Mouse (Mus musculus) intestine, embryonic 16.5 days (tissue): Measurements from ENCODE around the gene Jak1. TPM values are rescaled to one million over a fixed set of nuclear protein-coding genes. Genes with fewer than 3 reads are reported as not detected.

Experiments
- ATAC-seq: fragments of 200-750 bp; cut with Nextera tagmentation; 2 replicates; pipeline ENCODE4 v1.8.0; 2017; ENCODE audit warnings: moderate TSS enrichment, moderate library complexity
- H3K27ac ChIP-seq: fragments of 300-500 bp; sonication (generic); 2 replicates; pipeline ENCODE4 v1.5.1; 2014; ENCODE audit warnings: mild to moderate bottlenecking, low read length
- H3K27me3 ChIP-seq: fragments of 300-500 bp; sonication (generic); replicated peaks from 2 replicates; pipeline ENCODE4 v1.6.1; 2014; ENCODE audit warnings: low read length, control low read depth, mixed read lengths; ENCODE audit not compliant: control insufficient read depth, insufficient read depth
- H3K36me3 ChIP-seq: fragments of 300-500 bp; sonication (generic); 2 replicates; pipeline ENCODE4 v1.6.1; 2014; ENCODE audit warnings: low read length, control low read depth; ENCODE audit not compliant: control insufficient read depth, insufficient read depth
- H3K4me1 ChIP-seq: fragments of 300-500 bp; sonication (generic); 2 replicates; pipeline ENCODE4 v1.6.1; 2014; ENCODE audit warnings: low read length, control low read depth, mixed read lengths; ENCODE audit not compliant: control insufficient read depth, insufficient read depth
- H3K4me2 ChIP-seq: fragments of 300-500 bp; sonication (generic); 2 replicates; pipeline ENCODE4 v1.6.1; 2014; ENCODE audit warnings: low read depth, low read length, control low read depth
- H3K4me3 ChIP-seq: fragments of 300-500 bp; sonication (generic); 2 replicates; pipeline ENCODE4 v1.5.1; 2014; ENCODE audit warnings: mild to moderate bottlenecking, low read length
- H3K9ac ChIP-seq: fragments of 300-500 bp; sonication (generic); 2 replicates; pipeline ENCODE4 v1.6.1; 2014; ENCODE audit warnings: low read depth, low read length
- H3K9me3 ChIP-seq: fragments of 300-500 bp; sonication (generic); 2 replicates; pipeline ENCODE4 v1.6.1; 2016; ENCODE audit warnings: low read length, control low read depth; ENCODE audit not compliant: control insufficient read depth
- WGBS: fragments of 180-500 bp; shearing (Covaris S2); extraction: QIAGEN DNeasy Blood & Tissue Kit; methylation state at CpG from one replicate; pipeline ENCODE4 v1.1.7; 2014; 5-methylcytosine and 5-hydroxymethylcytosine counted together
- polyA plus RNA-seq: library from polyadenylated mRNA; unstranded; fragments of >200 nt; fragmentation: Nextera tagmentation; extraction: Ambion mirVana; gene quantifications from 2 replicates; pipeline ENCODE4 v1.2.1, GENCODE M21; 2015

The Jak1 gene
- polyA plus RNA-seq, 1 experiment from 2014 or later, result 66.7 TPM

DNA sequence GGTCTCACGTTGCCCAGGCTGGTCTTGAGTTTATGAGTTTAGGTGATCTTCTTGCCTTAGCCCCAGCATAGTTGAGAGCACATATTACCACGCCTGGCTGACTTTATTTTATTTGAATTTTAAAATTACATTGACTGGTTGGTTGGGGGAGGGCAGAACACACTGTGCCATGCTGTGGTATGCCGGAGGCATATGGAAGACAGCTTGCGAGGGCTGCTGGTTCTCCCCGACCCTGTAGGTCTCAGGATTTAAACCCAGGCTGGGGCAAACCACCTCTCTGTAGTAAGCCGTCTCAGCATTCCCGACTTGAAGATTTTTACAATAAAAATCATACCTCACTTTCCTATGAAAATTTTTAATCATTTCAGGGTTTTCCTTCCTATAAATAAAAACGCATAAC, 130.1 kb downstream of the Jak1 start:
- Histone ChIP-seq H3K27me3 (no peaks in the 10 kb centered on the region), H3K9ac (no peak overlapping the region), H3K4me2 (no peak overlapping the region), H3K27ac (no peak overlapping the region), H3K36me3 (no peaks in the 10 kb centered on the region), H3K9me3 (no peaks in the 10 kb centered on the region), H3K4me3 (no peak overlapping the region), H3K4me1 (no peaks in the 10 kb centered on the region)
- ATAC-seq, result no peak
- 91% methylated on average over 8 of the region's 8 CpGs for WGBS

DNA sequence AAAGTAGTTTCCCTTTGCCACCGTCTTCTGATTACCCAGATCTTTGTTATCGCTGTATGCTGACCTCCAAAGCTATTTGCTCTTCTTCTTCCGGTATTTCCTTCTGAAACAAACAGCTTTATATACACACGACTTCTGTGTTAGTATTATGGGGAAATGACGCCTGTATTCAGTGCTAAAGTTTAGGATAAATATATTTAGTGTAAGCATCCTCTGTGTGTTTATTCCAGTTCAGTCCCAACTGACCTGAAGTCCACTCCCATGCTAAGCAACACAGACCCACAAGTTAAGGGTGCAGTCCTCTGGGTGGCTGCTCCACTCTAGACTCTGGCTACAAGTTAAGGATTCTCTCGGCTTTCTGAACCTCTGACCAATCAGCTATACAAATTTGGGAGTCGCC, 144.1 kb downstream of the Jak1 start:
- Histone ChIP-seq H3K4me2 (no peak overlapping the region), H3K4me3 (no peak overlapping the region), H3K9me3 (no peaks in the 10 kb centered on the region), H3K9ac (no peak overlapping the region), H3K4me1 (no peaks in the 10 kb centered on the region), H3K27me3 (no peaks in the 10 kb centered on the region), H3K36me3 (peaks cover 2% of the 10 kb centered on the region; the same call in 1 of the 2 replicates), H3K27ac (no peak overlapping the region)
- no peak for ATAC-seq
- WGBS, result 81% methylated on average over 7 of the region's 7 CpGs

DNA sequence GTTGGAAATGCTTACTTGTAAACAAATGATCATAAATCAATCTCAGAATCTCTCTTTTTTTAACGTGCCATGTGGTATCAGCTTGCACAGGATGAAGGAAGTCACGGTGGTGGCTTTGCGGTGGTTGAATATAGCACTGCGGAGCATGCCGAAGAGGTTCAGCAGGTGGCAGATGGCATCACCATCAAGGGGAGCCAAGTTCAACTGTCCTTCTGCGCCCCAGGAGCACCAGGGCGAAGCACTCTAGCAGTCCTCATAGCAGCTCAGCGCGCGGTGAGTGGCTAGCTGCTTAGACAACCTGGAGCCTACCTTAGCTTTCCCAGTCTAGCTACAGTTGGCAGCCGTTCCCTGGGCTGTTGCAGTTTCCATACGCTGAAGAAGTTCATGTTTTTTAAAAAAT, 158.0 kb downstream of the Jak1 start:
- no peak overlapping the region for H3K4me3 ChIP-seq
- H3K4me1 ChIP-seq, result no peaks in the 10 kb centered on the region
- 82% methylated on average over 12 of the region's 12 CpGs for WGBS
- H3K4me2 ChIP-seq, result no peak overlapping the region
- H3K27me3 ChIP-seq, result no peaks in the 10 kb centered on the region
- no peak overlapping the region for H3K9ac ChIP-seq
- no peak overlapping the region for H3K27ac ChIP-seq
- ATAC-seq, result no peak
- peaks cover 4% of the 10 kb centered on the region; the same call in 1 of the 2 replicates for H3K9me3 ChIP-seq
- H3K36me3 ChIP-seq, result peaks cover 11% of the 10 kb centered on the region; the same call in 1 of the 2 replicates

Other genes with a start within 250 kb of the Jak1 start
- not detected in 2 replicates for gene Gm10577, start 244.6 kb downstream of the Jak1 start, polyA plus RNA-seq
- 4.6 and 5.3 TPM in 2 replicates for gene Raver2, start 196.3 kb downstream of the Jak1 start, polyA plus RNA-seq
- gene Ak4, start 154.0 kb upstream of the Jak1 start, polyA plus RNA-seq, result 18.9 and 19.9 TPM in 2 replicates
- gene Dnajc6, start 231.4 kb upstream of the Jak1 start, polyA plus RNA-seq, result 1.1 and 1.3 TPM in 2 replicates